Mouse (Mus musculus) gonadal fat pad, adult 2 months (tissue): ENCODE data around the gene Vangl2. TPM values are rescaled to one million over a fixed set of nuclear protein-coding genes. Genes with fewer than 3 reads are reported as not detected.

Experiments used
- DNase-seq: peaks from one replicate; pipeline ENCODE4 v3.0.0-alpha.2; 2012; ENCODE audit warnings: low read depth
- polyA plus RNA-seq: library from polyadenylated mRNA; depleted of rRNA; stranded (reverse); fragments of >200 nt; gene quantifications from 2 replicates; pipeline ENCODE4 v1.2.3, GENCODE M21; 2012

The Vangl2 gene
- polyA plus RNA-seq, 1 experiment = 2.6 TPM

DNA sequence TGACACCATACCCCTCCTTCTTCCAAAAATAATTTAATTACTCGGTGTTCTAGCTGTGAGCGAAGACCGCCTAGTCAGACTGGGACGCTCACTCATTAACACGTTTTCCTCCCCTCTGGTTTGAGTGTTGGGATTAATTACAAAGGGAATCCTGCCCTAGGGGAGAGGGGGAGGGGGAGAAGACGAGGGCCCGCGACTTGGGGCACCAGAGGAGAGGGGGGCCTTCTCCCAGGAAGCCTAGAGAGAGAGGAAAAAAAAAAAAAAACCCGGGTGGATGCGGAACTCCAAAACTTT lies 488 bp downstream of the Vangl2 start:
- DNase-seq = no peak

DNA sequence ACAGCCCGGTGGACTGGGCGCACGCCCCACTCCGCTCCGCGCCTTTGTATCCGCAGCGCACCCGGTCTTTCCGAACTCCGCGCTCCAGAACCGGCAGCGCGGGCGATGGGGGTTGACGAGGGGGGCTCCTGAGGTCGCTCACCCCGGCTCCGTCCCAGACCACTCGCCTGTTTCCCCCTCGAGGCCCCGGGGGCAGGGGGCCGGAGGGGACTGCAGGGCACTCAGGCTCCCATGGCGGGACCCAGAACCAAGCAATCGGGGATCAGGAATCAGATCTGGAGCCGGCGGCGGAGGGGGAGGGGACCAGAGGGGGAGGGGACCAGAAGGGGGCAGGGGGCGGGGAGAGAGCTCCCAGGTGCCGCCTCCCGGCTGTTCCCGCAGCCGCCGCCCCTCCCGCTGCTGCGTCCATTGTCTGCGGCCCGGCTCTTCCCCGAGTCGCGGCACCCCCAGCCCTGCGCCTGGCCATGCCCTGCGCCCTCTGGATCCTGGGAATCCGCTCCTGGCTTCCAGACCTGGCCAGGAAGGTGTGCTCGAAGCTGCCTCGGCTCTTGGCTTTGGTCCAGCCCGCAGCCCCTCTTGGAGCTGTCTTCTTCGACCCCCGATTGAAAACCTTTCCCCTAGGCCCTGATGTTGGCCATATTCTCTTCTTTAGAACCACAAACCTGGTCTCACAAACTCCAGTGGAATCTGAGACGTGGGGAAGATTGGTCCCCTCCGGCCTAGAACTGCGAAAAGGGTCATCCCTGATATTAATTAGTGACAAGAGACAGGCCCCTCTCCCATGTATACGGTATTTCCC lies 1.0 kb downstream of the Vangl2 start:
- DNase-seq = no peak

DNA sequence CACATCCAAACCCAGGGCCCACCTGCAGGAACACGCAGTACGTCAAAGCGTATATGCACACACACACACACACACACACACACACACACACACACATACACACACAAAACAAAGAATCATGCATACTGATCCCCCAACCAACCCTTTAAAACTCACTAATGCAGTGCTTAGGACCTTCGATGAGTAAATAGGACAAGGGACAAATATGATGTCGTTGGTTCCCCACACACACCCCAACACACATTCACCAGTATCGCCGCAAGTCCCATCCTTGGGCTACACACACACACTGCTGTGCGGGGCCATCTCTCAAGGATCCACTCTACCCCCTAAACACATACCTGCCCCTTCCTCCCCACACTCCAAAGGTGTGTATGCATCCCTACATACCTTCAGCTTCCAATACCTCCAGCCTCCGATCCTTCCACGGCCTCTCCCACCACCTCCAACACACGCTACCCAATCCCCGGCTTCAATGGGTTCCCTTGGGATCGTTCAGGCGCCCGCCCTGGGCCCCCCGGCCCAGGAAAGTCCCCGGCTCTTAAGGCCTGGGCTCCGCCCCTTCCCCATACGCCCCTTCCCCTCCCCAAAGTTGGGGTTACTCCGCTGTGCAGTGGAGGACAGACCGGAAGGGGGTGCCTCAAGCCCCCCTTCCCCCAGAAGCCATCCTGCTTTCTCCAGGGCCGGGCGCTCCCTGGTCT lies 1.9 kb downstream of the Vangl2 start:
- DNase-seq = no peak

DNA sequence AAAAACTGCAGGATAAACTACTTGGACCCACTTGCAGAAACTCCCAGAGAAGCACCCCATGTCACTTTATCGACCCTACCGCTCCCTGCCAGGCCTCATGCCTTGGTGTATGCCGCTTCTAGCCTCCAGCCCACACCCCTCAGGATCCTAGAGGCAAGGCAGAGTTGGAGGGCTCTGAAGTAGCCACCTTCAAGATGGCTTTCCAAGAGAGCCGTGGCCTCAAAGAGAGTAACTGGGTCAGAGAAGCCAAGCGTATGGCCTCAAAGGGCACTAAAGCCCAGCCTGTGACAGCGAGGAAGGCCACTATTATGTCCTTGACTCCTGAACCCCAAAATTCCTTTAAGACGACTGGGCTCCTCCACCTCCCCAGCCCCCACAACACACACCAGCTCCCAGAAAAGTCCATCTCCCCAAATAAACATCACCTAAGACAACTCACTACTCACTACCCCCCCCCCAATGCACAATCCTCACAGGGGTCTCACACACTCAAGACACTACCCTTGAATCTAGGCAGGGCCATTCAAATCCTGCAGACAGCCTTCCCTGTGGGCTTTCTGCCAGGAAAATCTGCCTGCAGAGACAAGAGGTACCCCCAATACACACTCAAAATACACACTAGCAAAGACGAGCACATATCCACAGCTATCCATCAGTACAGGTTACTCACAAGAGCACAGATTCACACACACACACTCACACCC lies 2.9 kb downstream of the Vangl2 start:
- DNase-seq = no peak

DNA sequence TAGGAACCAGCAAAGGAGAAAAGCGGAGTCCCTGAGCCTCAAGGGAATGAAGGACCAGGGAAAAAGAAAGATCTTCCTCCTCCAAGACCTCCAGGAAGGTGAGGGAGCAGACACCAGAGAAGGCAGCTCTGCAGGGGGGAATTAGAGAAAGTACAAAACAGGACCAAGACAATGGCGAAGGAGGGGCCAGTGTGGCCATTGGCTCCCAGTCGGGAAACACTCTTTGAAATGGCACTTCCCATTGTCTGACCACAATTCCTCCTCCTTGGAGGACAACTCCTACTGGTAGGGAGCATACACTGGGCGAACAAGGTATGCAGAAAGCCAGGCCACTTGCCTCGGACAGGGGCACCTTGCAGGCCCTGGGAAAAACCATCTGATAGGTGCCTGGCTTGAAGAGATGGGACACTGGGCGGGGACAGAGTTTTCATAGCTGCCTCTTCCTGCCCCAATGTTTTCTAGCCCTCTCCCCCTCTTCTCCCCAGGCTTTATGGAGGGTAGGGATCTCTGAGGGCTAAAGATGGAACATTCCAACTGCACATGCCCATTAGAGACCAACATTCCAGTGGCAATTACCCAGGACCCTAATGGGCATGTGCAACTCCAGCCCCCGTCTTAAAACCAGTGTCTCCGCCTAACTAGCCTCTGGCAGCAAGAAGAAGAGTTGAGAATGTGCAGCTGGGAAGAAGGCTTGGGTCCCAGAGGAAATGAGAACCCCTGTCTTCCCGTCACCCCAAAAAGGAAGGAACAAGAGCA lies 3.9 kb downstream of the Vangl2 start:
- no peak for DNase-seq

DNA sequence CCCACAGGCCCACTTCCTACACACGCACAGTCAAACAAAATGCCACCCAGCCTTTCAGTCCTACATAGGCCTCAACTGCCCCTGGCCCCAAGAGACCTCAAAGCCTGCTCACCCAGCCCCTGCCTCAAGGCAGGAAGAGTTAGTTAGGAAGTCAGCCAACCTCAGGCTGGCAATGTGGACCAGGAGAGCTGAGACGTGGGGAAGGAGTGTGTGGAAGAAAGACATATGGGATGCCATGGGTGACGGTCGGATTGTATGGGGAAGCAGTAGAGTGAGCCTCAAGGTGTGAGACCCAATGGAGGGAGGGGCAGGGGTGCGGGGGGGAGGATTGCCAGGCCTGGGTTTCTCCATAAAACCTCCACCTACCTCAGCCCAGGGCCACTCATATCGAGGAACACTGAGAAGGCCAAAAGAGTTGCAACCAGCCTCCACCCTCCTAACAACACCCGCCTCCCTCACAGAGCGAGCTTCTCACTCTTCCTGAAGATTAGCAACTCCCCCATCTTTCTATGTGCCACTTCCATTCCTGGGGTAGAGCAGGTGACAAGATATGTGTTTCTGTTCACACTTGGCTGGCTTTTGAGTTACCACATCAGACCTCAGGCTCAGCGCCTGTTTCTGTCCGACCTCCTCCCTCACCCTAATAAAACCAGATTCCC lies 8.3 kb downstream of the Vangl2 start:
- DNase-seq = no peak

DNA sequence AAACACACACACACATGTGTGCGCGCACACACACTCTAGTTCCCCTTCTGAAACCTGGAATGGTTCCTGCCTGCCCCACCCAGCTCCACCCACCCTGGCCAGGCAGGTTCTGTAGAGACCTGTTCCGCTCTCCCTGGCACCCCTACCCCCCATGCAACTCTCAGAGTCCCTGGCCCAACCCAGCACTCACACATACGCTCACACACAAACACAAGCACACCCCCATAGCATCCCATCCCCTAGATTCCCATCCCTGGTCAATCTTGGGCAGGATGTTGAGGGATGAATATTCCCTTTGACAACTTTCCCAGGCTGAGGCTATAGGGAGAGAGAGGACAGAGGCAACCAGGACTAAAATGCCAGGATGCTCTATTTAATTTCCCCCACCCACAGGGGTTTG lies 8.9 kb downstream of the Vangl2 start:
- DNase-seq = no peak

DNA sequence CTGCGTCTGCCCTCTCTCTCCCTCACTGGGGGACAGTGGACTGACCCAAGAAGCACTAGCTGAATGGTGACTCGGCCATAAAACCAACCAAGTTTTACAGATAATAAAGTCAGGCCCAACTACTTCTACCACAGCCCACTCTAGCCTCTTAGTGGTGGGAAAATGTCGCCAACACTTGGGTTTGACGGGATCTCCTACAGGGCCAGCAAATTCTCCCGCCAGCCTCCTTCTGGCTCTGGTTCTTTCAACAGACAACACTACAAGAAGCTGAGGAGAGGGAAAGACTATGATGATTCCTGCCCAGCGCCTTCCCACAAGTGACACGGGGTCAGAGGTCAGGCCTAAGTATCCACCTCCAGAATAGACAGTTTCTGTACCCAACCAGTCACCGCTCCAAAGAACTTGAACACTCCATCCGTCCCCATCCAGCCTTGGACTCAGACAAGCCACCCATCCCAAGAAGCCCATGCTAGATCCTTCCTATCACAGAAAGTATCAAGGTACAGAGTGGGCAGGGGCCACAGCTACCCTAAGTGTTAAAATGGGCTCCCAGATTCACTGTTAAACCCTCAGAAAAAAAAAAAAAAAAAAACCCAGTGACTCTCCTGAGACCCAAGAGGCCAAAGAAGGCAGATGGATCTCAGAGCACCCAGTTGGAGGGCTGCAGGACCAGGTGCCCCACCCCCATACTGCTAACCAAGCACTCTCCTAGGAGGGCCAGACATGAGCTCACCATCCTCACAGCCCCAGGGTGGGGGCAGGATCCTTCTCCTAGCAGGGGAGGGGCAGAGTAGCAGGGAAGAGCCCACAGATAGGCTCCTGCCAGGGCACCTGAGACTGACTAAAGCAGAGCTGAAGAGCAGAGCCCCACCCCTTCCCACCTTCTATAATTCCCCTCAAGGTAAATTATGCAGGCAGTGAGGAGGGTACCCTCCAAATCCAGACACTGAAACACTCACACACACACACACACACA lies 9.6 kb downstream of the Vangl2 start:
- no peak for DNase-seq

DNA sequence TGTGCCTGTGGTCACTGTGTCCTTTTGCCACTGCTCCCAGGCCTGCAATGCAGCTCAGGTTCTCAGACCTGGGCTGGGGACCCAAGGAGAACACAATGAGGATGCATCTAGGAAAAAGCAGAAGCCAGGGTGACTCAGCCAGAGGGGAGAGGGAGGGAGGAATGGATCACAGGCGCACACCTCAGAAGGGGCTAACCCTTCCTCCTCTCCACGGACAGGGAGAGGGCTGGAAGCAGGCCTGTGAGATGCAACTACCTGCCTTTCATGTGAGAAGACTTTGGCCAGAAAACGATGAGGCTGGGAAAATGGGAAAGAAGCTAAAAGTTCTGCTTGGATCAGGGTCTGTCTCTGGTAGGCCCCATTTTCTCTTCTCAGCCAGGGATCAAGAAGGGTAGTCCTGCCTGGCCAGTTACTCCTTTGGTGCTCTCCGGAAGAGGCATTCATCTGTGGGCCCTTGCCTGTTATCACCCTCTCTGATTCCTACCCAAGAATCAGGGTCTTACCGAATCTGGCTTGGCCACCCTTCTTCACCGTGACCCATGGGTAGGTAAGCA lies 10.7 kb downstream of the Vangl2 start:
- DNase-seq = no peak

DNA sequence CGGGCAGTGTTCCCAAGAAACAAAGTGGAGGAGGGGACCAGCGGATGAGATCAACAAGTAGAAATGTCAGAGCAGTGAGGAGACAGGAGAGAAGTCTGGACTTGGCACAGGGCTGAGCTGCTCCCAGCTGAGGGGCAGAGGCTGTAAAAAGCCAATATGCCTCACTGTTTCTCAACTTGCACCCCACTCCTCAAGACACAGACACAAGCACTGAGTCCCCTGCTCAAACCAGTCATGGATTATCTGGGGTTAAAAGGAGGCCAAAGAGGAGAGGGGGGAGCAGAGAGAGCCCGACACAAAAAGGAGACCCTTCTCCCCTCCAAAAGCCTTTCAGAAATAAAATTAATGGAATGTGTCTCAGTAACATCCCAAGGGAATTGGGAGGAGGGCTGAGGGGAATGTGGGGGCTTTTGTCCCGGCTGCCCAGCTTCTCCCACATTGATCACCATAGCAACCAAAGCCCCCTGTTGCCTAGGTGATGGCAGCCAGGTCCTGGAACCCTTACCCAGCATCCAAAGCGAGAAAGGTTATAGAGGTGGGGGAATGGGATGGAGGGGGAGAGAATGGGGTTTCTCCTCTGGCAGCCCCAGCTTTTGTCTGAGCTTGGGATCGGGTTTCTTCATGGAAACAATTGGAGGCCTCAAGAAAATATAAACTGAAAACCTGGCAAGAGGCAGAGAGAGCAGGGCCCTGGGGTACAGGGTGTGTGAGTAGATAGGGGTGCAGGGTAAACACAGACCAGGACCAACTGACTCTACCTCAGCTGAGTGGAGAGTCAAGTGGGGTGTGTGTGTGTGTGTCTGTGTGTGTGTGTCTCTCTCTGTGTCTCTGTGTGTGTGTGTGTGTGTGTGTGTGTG lies 11.4 kb downstream of the Vangl2 start:
- no peak for DNase-seq

DNA sequence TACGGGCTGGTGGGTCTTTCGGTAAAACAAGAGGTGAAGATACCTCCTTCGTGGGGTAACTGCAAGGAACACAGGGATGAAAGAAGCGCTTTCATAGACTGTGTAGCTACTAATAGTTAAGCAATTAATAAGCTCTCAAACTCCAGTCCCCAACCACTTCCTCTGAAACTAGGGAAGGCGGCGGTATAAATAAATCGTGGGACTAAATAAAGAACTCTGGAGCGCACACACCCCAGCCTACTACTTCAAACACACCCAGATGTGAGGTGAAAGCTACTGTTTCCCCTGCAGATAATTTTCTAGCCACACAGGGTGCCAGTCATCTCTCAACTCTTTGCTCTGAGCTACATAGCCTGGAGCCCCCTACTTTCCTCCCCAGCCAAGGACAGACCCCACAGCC lies 12.2 kb downstream of the Vangl2 start:
- DNase-seq = no peak

DNA sequence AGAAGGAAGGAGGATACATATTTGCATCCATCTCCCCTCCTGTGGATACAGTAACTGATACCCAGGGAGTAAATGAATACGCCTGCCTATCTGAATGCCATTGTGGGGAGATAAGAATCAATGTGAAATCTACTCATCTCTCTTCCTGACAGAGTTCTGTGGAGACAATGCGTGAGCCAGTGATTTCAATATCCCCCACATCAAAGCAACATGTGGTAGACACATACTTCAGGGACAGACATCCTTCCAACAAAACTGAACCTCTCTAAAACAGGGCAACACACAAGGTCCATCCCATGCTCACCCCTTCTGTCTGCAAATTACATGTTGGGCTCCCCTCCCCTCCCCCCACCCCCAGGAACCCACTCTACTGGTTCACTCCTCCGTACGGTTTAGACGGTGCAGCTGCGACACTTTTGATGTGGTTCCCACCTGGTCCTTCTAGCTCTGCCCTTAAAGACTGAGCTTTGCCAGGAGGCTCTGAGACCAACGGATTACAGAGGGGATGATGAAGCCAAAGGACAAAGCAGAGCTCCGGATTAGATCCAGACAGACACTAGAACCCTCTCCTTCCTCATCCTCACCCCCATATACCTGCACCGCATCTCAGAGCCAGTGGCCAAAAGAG lies 12.8 kb downstream of the Vangl2 start:
- DNase-seq = no peak

DNA sequence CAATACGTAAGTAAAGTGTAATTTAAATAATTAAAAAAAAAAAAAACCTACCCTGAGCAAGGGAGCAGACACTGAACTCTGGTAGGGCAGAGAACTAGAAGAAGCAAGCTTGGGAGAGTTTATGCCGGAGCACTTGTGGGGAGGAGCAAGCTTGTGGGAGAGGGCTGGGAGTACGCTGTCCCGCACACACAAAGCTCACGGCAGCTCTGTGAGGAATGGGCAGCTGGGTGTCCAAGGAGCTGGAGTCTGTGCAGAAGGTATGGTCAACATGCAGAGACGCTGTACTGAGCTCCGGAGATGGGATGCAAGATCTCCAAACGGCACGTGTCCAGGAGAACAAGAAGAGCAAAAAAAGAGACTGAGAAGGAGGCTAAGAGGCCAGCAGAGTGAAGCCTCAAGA lies 13.5 kb downstream of the Vangl2 start:
- no peak for DNase-seq

DNA sequence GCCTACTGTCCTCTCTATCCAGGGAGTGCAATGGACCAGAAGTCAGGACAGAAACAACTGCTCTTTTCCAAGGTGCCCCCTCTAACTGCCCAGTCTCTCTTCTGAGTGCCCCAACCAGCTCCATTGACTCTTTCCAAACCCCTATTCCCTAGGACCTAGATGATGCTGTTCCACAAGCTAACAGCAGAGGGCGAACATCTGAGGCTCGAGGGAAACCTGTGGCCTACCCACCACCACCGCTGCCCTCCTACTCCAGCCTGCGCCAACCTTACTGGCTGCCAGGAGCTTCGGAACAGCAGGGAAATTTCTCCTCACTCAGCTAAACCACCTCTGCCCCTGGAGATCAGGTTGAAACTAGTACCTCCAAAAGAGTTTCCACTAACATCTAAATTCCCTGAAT lies 16.2 kb downstream of the Vangl2 start:
- no peak for DNase-seq

DNA sequence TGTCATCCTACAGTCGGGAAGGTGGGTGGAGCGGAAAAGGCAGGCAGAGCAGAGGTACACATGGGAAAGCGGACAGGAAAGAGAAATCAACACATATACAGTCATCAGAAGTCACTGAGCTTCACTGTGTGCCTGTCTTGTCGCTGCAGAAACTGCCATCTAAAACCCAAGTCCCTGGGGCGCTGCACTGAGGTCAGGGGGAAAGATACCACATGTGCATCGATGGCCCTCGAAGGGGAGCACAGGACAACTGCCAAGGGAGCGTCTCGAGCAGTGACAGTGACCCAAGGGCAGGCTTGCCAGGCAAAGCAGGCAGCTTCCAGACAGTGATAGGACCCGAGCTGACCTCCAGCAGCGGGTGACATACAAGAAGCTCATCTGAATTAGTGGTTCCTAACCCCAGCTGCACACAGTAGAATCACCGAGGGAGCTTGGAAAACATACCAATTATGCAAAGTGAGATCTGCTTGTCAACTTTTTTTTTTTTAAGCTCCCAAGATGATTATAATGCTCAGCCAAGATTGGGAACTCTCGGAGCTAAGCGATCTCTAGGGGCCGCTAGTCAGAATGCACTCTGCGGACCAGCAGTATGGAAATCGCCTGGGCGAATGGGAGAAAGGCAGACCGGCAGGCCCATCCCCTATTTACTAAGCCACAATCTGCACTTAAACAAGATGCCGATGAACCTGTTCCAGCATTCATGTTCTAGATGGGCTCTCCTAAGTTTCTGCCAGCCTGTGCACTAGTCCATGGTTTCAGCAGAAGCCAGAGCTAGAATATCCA lies 18.0 kb downstream of the Vangl2 start:
- no peak for DNase-seq

DNA sequence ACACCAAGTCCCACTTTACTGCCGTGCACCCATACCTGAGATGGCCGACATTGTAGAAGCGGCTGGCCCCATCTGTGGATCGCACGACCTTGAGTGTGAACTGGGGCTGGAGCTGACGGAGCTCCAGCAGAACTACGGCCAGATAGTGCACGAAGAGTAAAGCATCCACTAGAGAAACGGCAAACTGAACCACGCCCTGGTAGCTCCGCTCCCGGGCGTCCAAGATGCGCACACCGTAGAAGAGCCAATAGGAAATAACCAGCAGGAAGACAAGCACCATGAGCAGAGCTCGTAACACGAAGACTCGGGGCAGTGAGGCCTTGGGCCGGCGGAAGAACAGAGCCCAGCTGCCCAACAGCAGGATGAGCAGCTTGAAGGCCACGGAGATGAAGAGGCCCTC lies 18.8 kb downstream of the Vangl2 start:
- DNase-seq = no peak

DNA sequence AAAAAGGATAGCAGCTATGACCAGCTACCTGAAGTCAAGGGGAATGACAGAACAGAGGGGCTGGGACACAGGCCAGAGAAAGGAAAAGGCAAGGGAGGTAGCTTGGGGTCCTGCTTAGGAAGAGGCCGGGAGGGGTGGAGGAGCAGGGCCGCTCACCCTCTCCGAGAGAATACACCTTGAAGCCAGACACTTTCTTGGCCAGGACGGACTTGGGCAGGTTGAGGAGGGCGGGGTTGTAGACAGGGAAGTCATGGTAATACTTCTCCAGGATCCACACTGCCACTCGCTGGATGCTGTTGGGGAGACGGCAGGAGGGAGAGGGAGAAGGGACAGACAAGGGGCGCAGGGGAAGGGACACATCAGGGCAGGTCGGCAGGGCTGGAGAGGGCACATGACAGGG lies 19.9 kb downstream of the Vangl2 start:
- no peak for DNase-seq

DNA sequence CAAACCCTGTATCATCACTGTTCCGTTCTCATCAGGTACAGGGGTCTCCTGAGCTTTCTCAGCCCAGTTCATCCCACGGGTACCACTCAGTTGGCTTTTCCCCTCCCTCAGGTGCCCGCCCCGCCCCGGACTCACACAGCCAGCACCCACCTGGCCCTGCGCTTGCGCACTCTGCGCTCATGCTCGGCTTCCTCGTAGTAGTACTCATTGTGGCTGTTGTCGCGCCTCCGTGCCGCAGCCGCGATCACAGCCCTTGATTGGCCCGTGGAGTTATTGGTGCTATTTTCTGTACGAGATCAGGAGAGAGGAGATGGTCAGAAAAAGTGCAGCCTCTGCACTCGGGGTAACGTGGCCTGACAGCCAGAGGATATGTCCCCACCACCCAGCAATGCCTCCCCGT lies 20.5 kb downstream of the Vangl2 start:
- no peak for DNase-seq
